Mouse (Mus musculus) embryo, embryonic 10 days (tissue): Measurements from ENCODE around the gene Pus3.
"Not testable (repeated sequence)": the region's sequence is repeated elsewhere in the genome, so short reads cannot be mapped to it uniquely, and the experiment has no call there.

Source experiments
- DNase-seq: peaks from one replicate; pipeline ENCODE4 v3.0.0-alpha.2; 2015; ENCODE audit warnings: low spot score

Gene Pus3

GRCm38 (mm10) chr9:35545704-35546103 is 12.7 kb upstream of the Pus3 start:
- DNase-seq: no peak

- no peak for DNase-seq
Observed at GRCm38 (mm10) chr9:35546745-35547144, 11.7 kb upstream of the Pus3 start.

GRCm38 (mm10) chr9:35548455-35548854 is 9.9 kb upstream of the Pus3 start:
- no peak for DNase-seq

- no peak for DNase-seq
Observed at GRCm38 (mm10) chr9:35556494-35557102, 1.8 kb upstream of the Pus3 start.

- DNase-seq: peak; percentile 99
Observed at GRCm38 (mm10) chr9:35559009-35559890, 855 bp downstream of the Pus3 start.

GRCm38 (mm10) chr9:35561076-35561475 is 2.7 kb downstream of the Pus3 start:
- no peak for DNase-seq

- no peak for DNase-seq
Observed at GRCm38 (mm10) chr9:35561583-35561982, 3.2 kb downstream of the Pus3 start.

- no peak for DNase-seq
Observed at GRCm38 (mm10) chr9:35564536-35565240, 6.3 kb downstream of the Pus3 start.

- DNase-seq: no peak
Observed at GRCm38 (mm10) chr9:35567995-35568394, 9.6 kb downstream of the Pus3 start.

- peak; percentile 98 for DNase-seq
Observed at GRCm38 (mm10) chr9:35569571-35570534, 11.5 kb downstream of the Pus3 start, which contains the start of the genes Pate2 and Hyls1. Pate2 (plus strand) TSS chr9:35570284. Hyls1 (minus strand) TSS chr9:35570398.

GRCm38 (mm10) chr9:35570663-35571062 is 12.3 kb downstream of the Pus3 start:
- DNase-seq: no peak

GRCm38 (mm10) chr9:35574416-35574815 is 16.0 kb downstream of the Pus3 start:
- DNase-seq: peak; percentile 20

- DNase-seq: no peak
Observed at GRCm38 (mm10) chr9:35587674-35588073, 29.3 kb downstream of the Pus3 start.

- DNase-seq: peak; percentile 31
Observed at GRCm38 (mm10) chr9:35592903-35593302, 34.5 kb downstream of the Pus3 start.

- no peak for DNase-seq
Observed at GRCm38 (mm10) chr9:35607647-35608405, 49.4 kb downstream of the Pus3 start.

GRCm38 (mm10) chr9:35611841-35612240 is 53.4 kb downstream of the Pus3 start, which contains the start of gene Pate4:
Pate4 (minus strand) TSS chr9:35611941.
- no peak for DNase-seq

- peak; percentile 4 for DNase-seq
Observed at GRCm38 (mm10) chr9:35614005-35614404, 55.6 kb downstream of the Pus3 start.

- not testable (repeated sequence) for DNase-seq
Observed at GRCm38 (mm10) chr9:35616784-35617183, 58.4 kb downstream of the Pus3 start.
